Mouse (Mus musculus): ENCODE results near the gene Lsm2. TPM values are rescaled to one million over a fixed set of nuclear protein-coding genes. Genes with fewer than 3 reads are reported as not detected.
"Not testable (repeated sequence)": the region's sequence is repeated elsewhere in the genome, so short reads cannot be mapped to it uniquely, and the experiment has no call there.

Gene Lsm2
- polyA plus RNA-seq, 1 experiment from 2014 or later = 231 TPM

- H3K27ac ChIP-seq = peak within 1 kb of the TSS; percentile 42; the same call in 1 of the 2 replicates
- peak within 1 kb of the TSS; percentile 75 for H3K4me2 ChIP-seq
- WGBS = under 1% methylated on average over 33 of the region's 33 CpGs
- H3K27me3 ChIP-seq = peaks cover 27% of the 10 kb centered on the region
- not testable (repeated sequence) for H3K36me3 ChIP-seq; H3K4me1 ChIP-seq; H3K9me3 ChIP-seq (replicated peaks)
- H3K4me3 ChIP-seq (replicated peaks) = peak within 1 kb of the TSS; percentile 43
- ATAC-seq (replicated peaks; ENCODE audit: low FRiP score) = peak; percentile 93
- peak within 1 kb of the TSS; percentile 35; the same call in 1 of the 2 replicates for H3K9ac ChIP-seq
Observed at GRCm38 (mm10) chr17:34972069-34972749, 9.5 kb upstream of the Lsm2 start, which contains the start of the genes Hspa1a and Hspa1l. Hspa1a (minus strand) TSS chr17:34972156. Hspa1l (plus strand) TSS chr17:34972703.

GRCm38 (mm10) chr17:34975581-34976492 lies 5.8 kb upstream of the Lsm2 start:
- Histone ChIP-seq H3K4me3 (replicated peaks) (no peak overlapping the region), H3K27me3 (no peaks in the 10 kb centered on the region), H3K36me3 (0 out of 2 replicates have a peak, but pooled peaks cover 4% of the 10 kb centered on the region), H3K9ac (no peak overlapping the region), H3K27ac (no peak overlapping the region), H3K9me3 (replicated peaks) (no peaks in the 10 kb centered on the region), H3K4me2 (no peak overlapping the region), H3K4me1 (peaks cover 14% of the 10 kb centered on the region)
- 80% methylated on average over 3 of the region's 3 CpGs for WGBS
- no peak for ATAC-seq (replicated peaks; ENCODE audit: low FRiP score)

- Histone ChIP-seq H3K4me3 (replicated peaks) (no peak overlapping the region), H3K27me3 (no peaks in the 10 kb centered on the region), H3K36me3 (0 out of 2 replicates have a peak, but pooled peaks cover 4% of the 10 kb centered on the region), H3K9ac (no peak overlapping the region), H3K27ac (no peak overlapping the region), H3K9me3 (replicated peaks) (no peaks in the 10 kb centered on the region), H3K4me1 (peaks cover 18% of the 10 kb centered on the region), H3K4me2 (no peak overlapping the region)
- ATAC-seq (replicated peaks; ENCODE audit: low FRiP score) = no peak
- WGBS = 93% methylated on average over 20 of the region's 20 CpGs
Observed at GRCm38 (mm10) chr17:34977000-34977399, 4.7 kb upstream of the Lsm2 start.

- 0 out of 2 replicates have a peak, but pooled peaks cover 4% of the 10 kb centered on the region for H3K36me3 ChIP-seq
- WGBS = 87% methylated on average over 27 of the region's 27 CpGs
- H3K27me3 ChIP-seq = no peaks in the 10 kb centered on the region
- no peak overlapping the region for H3K27ac ChIP-seq
- H3K9ac ChIP-seq = no peak overlapping the region
- no peaks in the 10 kb centered on the region for H3K9me3 ChIP-seq (replicated peaks)
- peaks cover 22% of the 10 kb centered on the region for H3K4me1 ChIP-seq
- ATAC-seq (replicated peaks; ENCODE audit: low FRiP score) = no peak
- no peak overlapping the region for H3K4me3 ChIP-seq (replicated peaks)
- H3K4me2 ChIP-seq = no peak overlapping the region
Observed at GRCm38 (mm10) chr17:34978239-34978638, 3.4 kb upstream of the Lsm2 start.

DNA sequence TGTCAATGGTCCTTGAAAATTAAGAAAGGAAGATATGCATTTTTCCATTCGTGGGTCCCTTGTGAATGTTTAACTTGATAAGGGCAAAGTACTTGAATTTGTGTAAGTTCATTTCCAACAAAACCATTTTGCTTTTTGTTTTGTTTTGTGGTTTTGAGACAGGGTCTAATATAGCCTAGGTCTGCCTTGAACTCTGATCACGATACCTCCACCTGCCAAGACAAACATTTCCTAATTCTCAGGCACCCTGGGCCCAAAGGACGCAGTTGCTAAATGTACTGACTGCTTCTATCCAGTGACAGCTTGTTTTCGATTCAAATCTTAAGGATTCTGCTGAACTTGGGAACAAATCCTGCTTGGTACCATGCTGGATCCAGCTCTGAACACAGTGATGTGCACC lies 2.0 kb upstream of the Lsm2 start:
- 89% methylated on average over 4 of the region's 4 CpGs for WGBS
- no peak overlapping the region for H3K4me3 ChIP-seq (replicated peaks)
- no peaks in the 10 kb centered on the region for H3K9me3 ChIP-seq (replicated peaks)
- H3K27ac ChIP-seq = no peak overlapping the region
- peaks cover 28% of the 10 kb centered on the region for H3K4me1 ChIP-seq
- ATAC-seq (replicated peaks; ENCODE audit: low FRiP score) = no peak
- H3K4me2 ChIP-seq = no peak overlapping the region
- no peaks in the 10 kb centered on the region for H3K27me3 ChIP-seq
- H3K36me3 ChIP-seq = 0 out of 2 replicates have a peak, but pooled peaks cover 6% of the 10 kb centered on the region
- H3K9ac ChIP-seq = no peak overlapping the region

- WGBS = 20% methylated on average over 2 of the region's 2 CpGs
- peak overlapping the region; percentile 100 for H3K27ac ChIP-seq
- H3K4me1 ChIP-seq = peaks cover 34% of the 10 kb centered on the region
- peak overlapping the region; percentile 93 for H3K4me3 ChIP-seq (replicated peaks)
- no peaks in the 10 kb centered on the region for H3K9me3 ChIP-seq (replicated peaks)
- peaks cover 17% of the 10 kb centered on the region for H3K36me3 ChIP-seq
- no peaks in the 10 kb centered on the region for H3K27me3 ChIP-seq
- H3K4me2 ChIP-seq = peak overlapping the region; percentile 84
- no peak for ATAC-seq (replicated peaks; ENCODE audit: low FRiP score)
- H3K9ac ChIP-seq = peak overlapping the region; percentile 96
Observed at GRCm38 (mm10) chr17:34980655-34981054, 1.0 kb upstream of the Lsm2 start.

DNA sequence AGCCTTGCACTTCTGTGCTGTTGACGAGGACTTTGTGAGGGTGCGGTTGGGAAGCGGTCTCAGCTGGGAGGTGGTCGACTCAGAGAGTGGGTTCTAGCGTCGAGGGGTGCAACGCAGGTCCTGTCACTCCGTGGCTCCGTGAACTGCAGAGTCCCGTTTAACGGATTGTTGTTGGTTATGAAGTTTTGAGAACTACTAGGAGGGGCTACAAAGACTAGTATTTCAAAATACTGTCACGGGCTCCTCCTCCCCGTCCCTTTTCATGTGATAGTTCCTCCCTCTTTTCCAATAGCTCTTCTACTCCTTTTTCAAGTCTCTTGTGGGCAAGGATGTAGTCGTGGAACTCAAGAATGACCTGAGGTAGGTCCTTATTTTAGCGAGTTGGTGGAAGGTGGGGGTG lies 666 bp downstream of the Lsm2 start:
- WGBS = 0% methylated on average over 15 of the region's 15 CpGs

DNA sequence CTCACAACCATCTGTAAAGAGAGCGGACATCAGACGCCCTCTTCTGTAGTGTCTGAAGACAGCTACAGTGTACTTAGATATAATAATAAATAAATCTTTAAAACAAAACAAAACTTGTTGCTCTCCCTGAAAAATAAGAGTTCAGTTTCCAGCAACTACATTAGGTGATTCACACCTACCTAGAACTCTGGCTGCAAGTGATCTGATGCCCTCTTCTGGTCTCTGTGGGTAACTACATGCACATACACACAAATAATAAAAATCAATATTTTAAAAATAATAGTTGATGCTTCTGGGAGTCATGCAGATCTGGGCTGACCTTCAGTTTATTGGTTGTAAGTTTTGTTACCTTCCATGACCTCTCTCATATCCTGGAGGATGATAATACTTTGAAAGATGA lies 2.6 kb downstream of the Lsm2 start:
- Histone ChIP-seq H3K9me3 (replicated peaks) (no peaks in the 10 kb centered on the region), H3K27ac (no peak overlapping the region), H3K4me3 (replicated peaks) (no peak overlapping the region), H3K9ac (no peak overlapping the region), H3K27me3 (no peaks in the 10 kb centered on the region), H3K36me3 (peaks cover 35% of the 10 kb centered on the region), H3K4me1 (peaks cover 34% of the 10 kb centered on the region), H3K4me2 (no peak overlapping the region)
- 70% methylated on average over 2 of the region's 2 CpGs for WGBS
- no peak for ATAC-seq (replicated peaks; ENCODE audit: low FRiP score)

More for the DNA sequence above, 666 bp downstream of the Lsm2 start:
- Histone ChIP-seq H3K27ac (peak overlapping the region; percentile 100), H3K4me2 (peak overlapping the region; percentile 84), H3K9me3 (replicated peaks) (no peaks in the 10 kb centered on the region), H3K4me1 (peaks cover 34% of the 10 kb centered on the region), H3K4me3 (replicated peaks) (peak overlapping the region; percentile 93), H3K27me3 (no peaks in the 10 kb centered on the region), H3K9ac (peak overlapping the region; percentile 96), H3K36me3 (peaks cover 25% of the 10 kb centered on the region)
- no peak; the same call in 1 of the 2 replicates for ATAC-seq (replicated peaks; ENCODE audit: low FRiP score)

DNA sequence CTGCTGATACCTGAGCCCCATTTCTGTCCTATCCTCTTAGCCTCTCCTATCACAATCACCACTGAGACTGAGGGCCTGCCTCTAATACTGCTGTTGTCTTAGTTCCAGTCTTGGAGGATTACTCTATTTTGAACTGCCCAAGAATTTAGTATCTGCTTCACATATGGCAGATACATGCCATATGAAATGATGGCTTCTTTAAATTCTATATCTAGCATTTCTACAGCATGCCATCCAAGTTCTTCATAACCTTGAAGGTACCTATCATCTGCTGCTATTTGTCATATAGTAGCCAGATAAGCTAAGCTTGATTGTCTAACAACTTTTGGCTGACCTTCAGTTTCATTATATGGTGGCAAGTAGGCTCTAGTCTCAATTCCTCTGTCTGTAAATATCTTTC lies 13.1 kb downstream of the Lsm2 start:
- ATAC-seq (replicated peaks; ENCODE audit: low FRiP score) = no peak

DNA sequence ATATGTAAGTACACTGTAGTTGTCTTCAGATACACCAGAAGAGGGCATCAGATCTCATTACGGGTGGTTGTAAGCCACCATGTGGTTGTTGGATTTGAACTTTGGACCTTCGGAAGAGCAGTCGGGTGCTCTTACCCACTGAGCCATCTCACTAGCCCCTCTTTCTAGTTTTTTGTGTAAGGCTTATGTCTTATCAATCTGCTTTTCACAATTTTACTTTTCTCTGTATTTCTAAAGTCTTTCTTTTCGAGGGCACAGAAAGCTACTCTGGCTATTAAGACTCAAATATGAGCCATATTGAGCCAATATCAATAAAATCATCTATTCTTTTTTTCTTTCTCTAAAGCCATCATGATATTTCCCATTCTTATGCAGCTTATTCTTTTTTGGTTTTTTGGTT lies 13.5 kb downstream of the Lsm2 start:
- H3K9me3 ChIP-seq (replicated peaks); H3K4me2 ChIP-seq; H3K27me3 ChIP-seq; H3K9ac ChIP-seq; H3K27ac ChIP-seq; H3K4me3 ChIP-seq (replicated peaks); ATAC-seq (replicated peaks; ENCODE audit: low FRiP score): not testable (repeated sequence)
- 93% methylated on average over 4 of the region's 4 CpGs for WGBS
- H3K4me1 ChIP-seq = peaks cover 31% of the 10 kb centered on the region
- H3K36me3 ChIP-seq = peaks cover 58% of the 10 kb centered on the region

More for the DNA sequence above, 13.1 kb downstream of the Lsm2 start:
- Histone ChIP-seq H3K4me2 (no peak overlapping the region), H3K36me3 (peaks cover 61% of the 10 kb centered on the region), H3K27me3 (no peaks in the 10 kb centered on the region), H3K9ac (no peak overlapping the region), H3K4me1 (peaks cover 28% of the 10 kb centered on the region), H3K9me3 (replicated peaks) (no peaks in the 10 kb centered on the region), H3K4me3 (replicated peaks) (no peak overlapping the region), H3K27ac (no peak overlapping the region)

- H3K27me3 ChIP-seq; ATAC-seq (replicated peaks; ENCODE audit: low FRiP score); H3K4me2 ChIP-seq; H3K9me3 ChIP-seq (replicated peaks); H3K9ac ChIP-seq; H3K27ac ChIP-seq; H3K4me3 ChIP-seq (replicated peaks): not testable (repeated sequence)
- WGBS = over 99% methylated on average over 4 of the region's 4 CpGs
- peaks cover 51% of the 10 kb centered on the region for H3K36me3 ChIP-seq
- peaks cover 31% of the 10 kb centered on the region for H3K4me1 ChIP-seq
Observed at GRCm38 (mm10) chr17:34995927-34996326, 14.3 kb downstream of the Lsm2 start.
